Mouse (Mus musculus): ENCODE measurements around the gene Elp6. TPM values are rescaled to one million over a fixed set of nuclear protein-coding genes. Genes with fewer than 3 reads are reported as not detected.

Elp6 gene
- polyA plus RNA-seq, 1 experiment from 2014 or later: 33.0 TPM

Small RNAs within 50 kb of the gene (microRNA-seq; reads per million reads assigned to microRNA genes)
- 152 reads per million, percentile 53 among the genes with 10 or more reads in this experiment for gene Mir6236

Other genes with a start within 250 kb of the Elp6 start
- gene Smarcc1, start 187.5 kb upstream of the Elp6 start, polyA plus RNA-seq (2016; fragmentation: Nextera tagmentation; extraction: Ambion mirVana): 235 and 237 TPM in 2 replicates
- 226 and 231 TPM in 2 replicates for gene Dhx30, start 187.3 kb upstream of the Elp6 start, polyA plus RNA-seq (2016; fragmentation: Nextera tagmentation; extraction: Ambion mirVana)
- gene Cspg5, start 61.4 kb upstream of the Elp6 start, polyA plus RNA-seq (2016; fragmentation: Nextera tagmentation; extraction: Ambion mirVana): 21.9 and 22.3 TPM in 2 replicates
- gene Scap, start 28.1 kb downstream of the Elp6 start, polyA plus RNA-seq (2016; fragmentation: Nextera tagmentation; extraction: Ambion mirVana): 41.9 and 45.0 TPM in 2 replicates
- gene Ptpn23, start 103.0 kb downstream of the Elp6 start, polyA plus RNA-seq (2016; fragmentation: Nextera tagmentation; extraction: Ambion mirVana): 20.4 and 20.9 TPM in 2 replicates
- gene Ngp, start 114.6 kb downstream of the Elp6 start, polyA plus RNA-seq (2016; fragmentation: Nextera tagmentation; extraction: Ambion mirVana): 1.2 and 2.2 TPM in 2 replicates
- 10.3 and 10.5 TPM in 2 replicates for gene Klhl18, start 171.5 kb downstream of the Elp6 start, polyA plus RNA-seq (2016; fragmentation: Nextera tagmentation; extraction: Ambion mirVana)
- gene Kif9, start 171.8 kb downstream of the Elp6 start, polyA plus RNA-seq (2016; fragmentation: Nextera tagmentation; extraction: Ambion mirVana): 1.6 and 2.0 TPM in 2 replicates
- gene Setd2, start 227.4 kb downstream of the Elp6 start, polyA plus RNA-seq (2016; fragmentation: Nextera tagmentation; extraction: Ambion mirVana): 45.0 and 49.7 TPM in 2 replicates

Measured in forebrain, embryonic 12.5 days (tissue).